Mouse (Mus musculus) thymus, postnatal 14 days (tissue): ENCODE measurements around the gene Mepce.
"Not testable (repeated sequence)": the region's sequence is repeated elsewhere in the genome, so short reads cannot be mapped to it uniquely, and the experiment has no call there.

ENCODE experiments used
- DNase-seq: peaks from one replicate; pipeline ENCODE4 v3.0.0; 2021

Mepce gene

DNA sequence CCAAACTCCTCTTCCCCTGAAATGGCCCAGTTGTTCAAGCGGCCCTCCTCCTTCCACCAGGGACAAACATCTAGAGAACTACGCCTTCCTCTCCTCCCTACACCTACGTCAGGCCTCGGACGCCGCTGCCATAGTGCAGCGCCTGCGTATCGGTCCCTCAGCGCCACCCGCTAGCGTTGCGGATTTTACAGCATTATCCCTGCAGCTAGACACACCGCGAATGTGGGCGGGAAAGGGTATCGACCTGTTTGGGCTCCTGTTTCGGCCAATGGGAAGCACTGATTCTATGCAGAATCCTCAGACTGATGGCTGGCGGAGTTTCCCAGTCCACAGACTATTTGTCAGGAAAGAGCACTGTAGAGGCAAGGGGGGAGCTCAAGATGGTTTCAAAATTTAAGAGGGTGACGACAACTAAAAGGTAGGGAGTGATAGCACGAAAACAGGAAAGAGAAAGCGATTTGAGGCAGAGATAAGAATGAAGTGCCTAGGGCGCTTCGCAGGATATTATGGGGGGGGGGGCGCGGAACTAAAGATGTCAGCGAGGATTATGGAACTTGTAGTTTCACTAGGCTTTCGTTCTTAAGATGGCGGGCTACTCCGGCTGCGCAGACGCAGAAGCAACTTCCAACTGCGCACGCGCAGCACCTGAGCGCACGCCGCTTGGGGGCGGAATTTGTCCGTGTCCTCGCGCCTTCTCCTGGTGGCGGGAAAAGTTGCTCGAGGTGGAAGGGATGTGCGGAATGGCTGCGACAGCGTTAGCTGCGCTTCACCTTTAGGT lies at the start of gene Mepce, which contains the start of gene Zcwpw1:
Gene Mepce (minus strand): TSS at position 505 of the 778 bp plus-strand sequence.
Gene Zcwpw1 (plus strand): TSS at position 648 of the 778 bp plus-strand sequence.
- peak; percentile 96 for DNase-seq

- DNase-seq = not testable (repeated sequence)
These were observed 49.7 kb upstream of the Mepce start for GRCm38 (mm10) chr5:137837110-137837509.

GRCm38 (mm10) chr5:137836611-137837010 lies 49.2 kb upstream of the Mepce start:
- no peak for DNase-seq

DNA sequence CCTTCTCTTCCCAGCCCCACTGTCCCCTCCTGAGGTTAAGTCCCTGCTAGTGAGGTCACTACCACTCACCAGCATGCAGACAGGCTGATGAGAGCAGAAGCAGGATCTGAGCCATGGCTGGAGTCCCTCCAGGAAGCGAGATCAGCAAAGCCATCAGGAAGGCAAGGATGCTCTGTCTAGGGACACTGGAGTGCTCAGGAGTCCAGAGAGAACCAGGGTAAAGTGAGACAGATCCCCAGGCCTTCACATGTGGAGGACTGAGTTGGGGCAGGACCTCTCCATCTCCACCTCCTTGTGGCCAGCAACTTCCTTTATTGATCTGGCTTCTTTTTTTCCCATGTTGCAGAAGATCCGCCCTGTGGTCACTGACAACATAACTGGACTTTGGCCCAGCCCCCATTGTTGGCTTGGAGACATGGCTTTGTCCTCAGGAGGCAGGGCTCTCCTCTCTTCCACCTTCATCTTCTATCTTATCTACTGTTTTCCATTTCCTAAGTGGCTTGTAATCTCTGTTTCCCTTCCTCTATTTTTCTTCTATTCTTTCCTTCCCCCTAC lies 48.6 kb upstream of the Mepce start, which contains the start of gene Pilra:
Gene Pilra (minus strand): TSS at position 316 of the 555 bp plus-strand sequence.
- DNase-seq = not testable (repeated sequence)

GRCm38 (mm10) chr5:137833500-137833899 lies 46.0 kb upstream of the Mepce start:
- DNase-seq = no peak

DNA sequence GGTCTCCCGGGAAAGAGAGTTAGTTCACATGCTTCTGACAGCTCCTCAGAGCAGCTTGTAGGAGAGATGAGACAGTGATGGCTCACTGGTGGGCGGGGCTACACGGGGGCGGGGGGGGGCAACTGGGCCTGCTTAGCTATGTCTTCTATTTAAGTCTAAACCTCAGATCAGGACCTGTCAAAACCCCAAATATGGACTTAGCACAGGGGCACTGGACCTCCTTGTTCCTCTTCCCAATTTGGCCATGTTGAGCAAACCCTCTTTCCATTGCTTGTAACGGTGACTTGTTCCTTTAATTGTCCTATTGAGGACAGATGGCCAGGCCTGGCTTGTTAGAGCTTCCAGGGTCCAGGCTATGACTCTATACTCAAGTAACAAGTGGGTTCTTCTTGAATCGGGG lies 44.1 kb upstream of the Mepce start:
- no peak for DNase-seq

- DNase-seq = no peak
These were observed 43.7 kb upstream of the Mepce start for GRCm38 (mm10) chr5:137831106-137831505.

DNA sequence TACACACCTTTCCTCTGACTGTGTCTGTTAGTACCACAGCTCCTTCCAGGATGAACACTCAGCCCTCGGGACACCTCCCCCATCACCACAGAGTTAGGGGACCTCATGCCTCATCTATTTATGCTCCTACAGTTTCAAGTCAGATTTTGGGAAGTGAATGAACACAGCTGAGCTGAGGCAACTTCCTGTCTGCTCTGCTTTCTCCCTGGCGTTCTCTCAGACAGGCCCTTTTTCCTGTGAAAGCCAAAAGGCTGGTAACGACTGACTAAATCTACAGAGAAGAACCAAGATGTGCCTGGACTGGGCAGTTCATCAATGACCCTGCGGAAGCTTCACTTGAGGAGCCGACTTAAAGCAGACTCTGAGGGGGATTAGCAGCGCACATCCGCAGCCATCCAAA lies 42.8 kb upstream of the Mepce start:
- DNase-seq = no peak

DNA sequence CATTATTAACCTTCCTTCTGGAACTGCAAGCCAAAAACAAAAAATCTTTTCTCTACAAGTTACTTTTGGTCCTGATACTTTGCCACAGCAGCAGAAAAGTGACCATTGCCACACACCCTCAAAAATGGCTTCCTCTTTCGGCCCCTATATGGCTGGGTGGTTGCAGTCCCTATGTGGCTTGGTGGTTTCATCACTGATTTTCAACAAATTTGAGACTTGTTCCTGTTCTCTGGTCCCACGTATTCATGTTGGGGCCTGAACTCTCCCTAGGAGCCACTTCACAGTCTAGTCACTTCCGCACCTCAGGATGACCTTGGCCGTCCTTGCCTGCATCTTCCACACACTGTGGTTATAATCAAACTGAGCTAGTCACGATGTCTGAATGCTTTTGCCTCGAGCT lies 41.2 kb upstream of the Mepce start:
- DNase-seq = no peak

DNA sequence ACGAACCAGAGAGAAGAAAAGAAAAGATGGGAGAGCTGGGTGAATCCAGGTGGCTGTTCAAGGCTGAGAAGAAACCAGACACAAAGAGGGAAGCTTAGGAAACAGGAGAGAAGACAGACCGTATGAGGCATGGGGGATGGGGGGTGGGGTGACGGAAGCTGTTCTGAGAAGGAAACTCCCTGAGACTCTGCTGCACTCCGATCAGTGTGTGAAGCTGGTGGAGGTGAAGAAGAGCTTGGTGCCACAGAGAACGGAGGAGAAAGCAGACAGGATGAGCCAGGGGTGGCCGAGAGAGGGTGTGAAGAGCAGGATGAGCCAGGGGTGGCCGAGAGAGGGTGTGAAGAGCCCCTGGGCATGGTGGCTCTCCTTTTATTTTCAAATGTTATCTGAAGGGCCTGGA lies 39.0 kb upstream of the Mepce start:
- DNase-seq = no peak

- DNase-seq = no peak
These were observed 38.5 kb upstream of the Mepce start for GRCm38 (mm10) chr5:137825971-137826370.

- no peak for DNase-seq
These were observed 37.6 kb upstream of the Mepce start for GRCm38 (mm10) chr5:137825030-137825429.

GRCm38 (mm10) chr5:137823455-137824045 lies 36.1 kb upstream of the Mepce start:
- DNase-seq = no peak

- DNase-seq = no peak
These were observed 35.1 kb upstream of the Mepce start for GRCm38 (mm10) chr5:137822602-137823001.

- DNase-seq = no peak
These were observed 34.7 kb upstream of the Mepce start for GRCm38 (mm10) chr5:137822126-137822525.

DNA sequence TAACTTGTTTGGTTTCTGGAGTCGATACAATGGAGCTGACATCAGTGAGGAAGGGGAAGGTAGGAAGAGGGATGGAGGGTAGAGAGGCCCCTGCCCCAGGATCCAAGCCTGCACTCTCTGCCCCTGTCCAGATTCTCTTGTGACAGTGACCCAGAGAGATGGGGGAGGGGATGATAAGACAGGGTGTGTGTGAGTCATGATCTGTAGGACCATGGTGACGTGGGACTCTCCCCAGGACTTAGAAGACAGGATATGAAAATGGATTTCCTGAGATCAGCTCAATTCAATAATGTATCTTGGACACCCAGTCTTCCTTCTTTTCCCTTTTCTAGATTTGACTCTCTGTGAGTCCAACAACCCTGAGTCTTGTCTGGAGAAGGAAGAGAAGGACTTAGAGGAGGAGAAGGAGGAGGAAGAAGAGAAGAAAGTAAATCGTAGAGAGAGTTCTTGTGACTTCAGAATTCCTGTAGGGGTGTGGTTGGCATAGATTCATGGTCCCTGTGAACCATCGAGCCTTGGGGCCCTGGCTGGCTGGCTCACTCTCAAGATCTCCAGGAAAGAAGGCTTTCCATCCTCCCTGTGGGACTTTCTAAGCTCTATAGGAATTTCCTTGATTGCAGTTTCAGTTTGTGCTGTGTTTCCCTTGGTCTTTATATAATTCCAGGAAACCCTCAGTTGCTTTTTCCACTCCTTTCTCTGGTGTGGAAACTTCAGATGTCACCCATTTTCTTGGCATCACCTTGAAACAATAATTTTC lies 30.2 kb upstream of the Mepce start:
- no peak for DNase-seq

GRCm38 (mm10) chr5:137808316-137808715 lies 20.9 kb upstream of the Mepce start:
- no peak for DNase-seq

DNA sequence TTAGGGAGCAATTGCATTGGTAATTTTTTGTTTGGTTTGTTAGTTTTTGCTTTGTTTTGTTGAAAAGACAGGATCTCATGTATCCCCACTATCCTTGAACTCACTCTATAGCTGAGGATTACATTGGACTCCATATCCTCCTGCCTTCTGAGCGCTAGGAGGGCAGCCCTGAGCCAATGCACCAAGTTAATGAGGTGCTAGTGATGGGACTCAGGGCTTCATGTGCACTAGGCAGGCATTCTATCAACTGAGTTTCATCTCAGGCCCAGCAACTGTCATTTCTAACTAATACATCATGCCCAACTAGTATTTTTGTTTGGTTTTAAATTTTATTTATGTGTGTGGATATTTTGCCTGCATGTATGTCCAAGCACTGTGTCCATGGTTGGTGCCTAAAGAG lies 18.7 kb upstream of the Mepce start:
- no peak for DNase-seq

DNA sequence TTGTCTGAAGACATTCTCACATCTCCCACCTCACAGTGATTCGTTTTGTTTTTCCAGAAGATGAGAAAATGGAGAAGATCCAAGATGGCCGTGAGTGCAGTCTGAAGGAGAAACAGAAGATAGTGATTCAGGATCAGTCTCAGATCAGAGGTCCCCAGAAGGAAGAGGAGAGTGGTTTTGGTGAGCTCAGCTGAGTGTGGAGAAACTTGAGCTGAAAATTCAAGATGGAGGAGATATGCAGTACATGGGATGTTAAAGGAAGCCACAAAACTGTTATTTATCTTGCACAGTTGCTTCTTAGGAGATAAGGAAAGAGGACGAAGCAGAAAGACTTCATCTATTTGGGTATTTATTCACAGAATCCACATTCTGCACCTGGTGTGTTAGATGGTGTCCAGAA lies 13.5 kb upstream of the Mepce start:
- DNase-seq = no peak

DNA sequence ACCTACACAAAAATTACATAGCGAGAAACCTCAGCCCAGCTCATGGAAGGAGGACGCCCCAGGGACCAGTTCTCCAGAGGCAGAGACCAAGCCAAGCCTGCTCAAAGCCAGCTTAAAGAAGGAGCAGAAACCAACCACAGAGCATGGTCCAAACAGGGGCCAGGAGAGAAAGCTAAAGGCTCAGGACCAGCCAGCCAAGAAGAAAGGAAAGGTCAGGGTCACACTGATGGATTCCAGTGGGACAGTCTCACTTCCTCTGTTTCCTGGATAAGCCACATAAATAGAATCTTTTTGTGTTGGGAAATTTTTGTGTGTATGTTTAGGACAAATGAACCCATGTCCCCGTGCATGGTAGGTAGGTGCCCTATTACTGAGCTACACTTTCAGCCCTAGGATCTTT lies 9.2 kb upstream of the Mepce start:
- no peak for DNase-seq

- no peak for DNase-seq
These were observed 4.1 kb upstream of the Mepce start for GRCm38 (mm10) chr5:137791553-137791952.

- DNase-seq = no peak
These were observed 1.6 kb upstream of the Mepce start for GRCm38 (mm10) chr5:137788946-137789531.

DNA sequence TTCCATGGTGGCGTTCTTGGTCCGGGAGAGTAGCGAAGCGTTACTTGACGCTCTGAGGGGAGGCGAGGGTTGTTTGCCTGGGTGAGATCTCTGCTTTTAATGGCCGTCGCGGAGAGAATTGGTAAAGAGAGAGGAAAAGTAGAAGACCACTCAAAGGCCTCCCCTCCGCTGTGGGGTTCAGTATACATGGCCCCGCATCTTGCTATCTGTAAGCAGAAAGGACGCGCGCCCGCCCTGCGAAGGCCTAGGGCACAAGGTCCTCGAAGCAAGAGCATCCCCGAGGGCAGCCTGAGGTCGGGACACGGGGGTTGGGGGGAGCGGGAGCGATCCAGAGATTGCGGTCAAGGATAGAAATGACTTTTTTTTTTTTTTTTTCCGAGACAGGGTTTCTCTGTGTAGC lies 716 bp upstream of the Mepce start:
- peak; percentile 53 for DNase-seq
